Mouse (Mus musculus) layer of hippocampus, adult 8-10 months (tissue): ENCODE measurements around the gene Plcb2. TPM values are rescaled to one million over a fixed set of nuclear protein-coding genes. Genes with fewer than 3 reads are reported as not detected.
A peak's percentile ranks its signal among the peaks of the same experiment; 100 is the strongest.

Source experiments
- DNase-seq, 2 experiments: peaks; one replicate each; pipeline ENCODE4 v3.0.0; 2022; ENCODE audit warnings: low spot score in 2 of 2
- total RNA-seq, 4 experiments: library from RNA; stranded (reverse); gene quantifications; 2 replicates each; pipeline ENCODE4 v1.2.4; 2022

The Plcb2 gene
- total RNA-seq, 4 experiments from 2014 or later = 2.6 to 7.6 (median 4.7) TPM

- DNase-seq = no peak
These were observed 23.9 kb upstream of the Plcb2 start for GRCm38 (mm10) chr2:118751896-118752791.

GRCm38 (mm10) chr2:118750476-118750875 lies 22.2 kb upstream of the Plcb2 start:
- DNase-seq = no peak

GRCm38 (mm10) chr2:118749341-118749884 lies 21.2 kb upstream of the Plcb2 start:
- DNase-seq = no peak

- DNase-seq = no peak
These were observed 19.2 kb upstream of the Plcb2 start for GRCm38 (mm10) chr2:118747301-118747960.

- peak in 1 of 2 experiments; percentile 38 for DNase-seq
These were observed 18.0 kb upstream of the Plcb2 start for GRCm38 (mm10) chr2:118745915-118746901.

GRCm38 (mm10) chr2:118745232-118745884 lies 17.1 kb upstream of the Plcb2 start, which contains the start of gene Inafm2:
Gene Inafm2 (plus strand): TSS chr2:118745758.
- peak; percentile 86 to 87 for DNase-seq

GRCm38 (mm10) chr2:118744621-118745020 lies 16.4 kb upstream of the Plcb2 start:
- no peak for DNase-seq

- no peak for DNase-seq
These were observed 15.2 kb upstream of the Plcb2 start for GRCm38 (mm10) chr2:118743261-118743943.

- no peak for DNase-seq
These were observed 12.9 kb upstream of the Plcb2 start for GRCm38 (mm10) chr2:118741183-118741582.

- no peak for DNase-seq
These were observed 12.1 kb upstream of the Plcb2 start for GRCm38 (mm10) chr2:118740341-118740740.

- peak; percentile 62 to 63 for DNase-seq
These were observed 5.1 kb upstream of the Plcb2 start for GRCm38 (mm10) chr2:118733341-118733740.

- no peak for DNase-seq
These were observed 3.7 kb upstream of the Plcb2 start for GRCm38 (mm10) chr2:118731981-118732380.

GRCm38 (mm10) chr2:118730622-118730915 lies 2.3 kb upstream of the Plcb2 start:
- DNase-seq = peak; percentile 58 to 72

GRCm38 (mm10) chr2:118729816-118730621 lies 1.8 kb upstream of the Plcb2 start:
- no peak for DNase-seq

GRCm38 (mm10) chr2:118729194-118729593 lies 956 bp upstream of the Plcb2 start:
- no peak for DNase-seq

GRCm38 (mm10) chr2:118727911-118728310 lies 327 bp downstream of the Plcb2 start:
- DNase-seq = no peak

GRCm38 (mm10) chr2:118726873-118727272 lies 1.4 kb downstream of the Plcb2 start:
- no peak for DNase-seq

GRCm38 (mm10) chr2:118725511-118725910 lies 2.7 kb downstream of the Plcb2 start:
- DNase-seq = no peak
